Mouse (Mus musculus) heart, embryonic 12.5 days (tissue): ENCODE results near the gene Ppid. TPM values are rescaled to one million over a fixed set of nuclear protein-coding genes. Genes with fewer than 3 reads are reported as not detected.

Experiments used
- ATAC-seq: fragments of 200-750 bp; cut with Nextera tagmentation; 2 replicates; pipeline ENCODE4 v1.8.0; 2017; ENCODE audit warnings: moderate TSS enrichment, moderate library complexity; ENCODE audit not compliant: insufficient number of reproducible peaks, low FRiP score
- H3K27ac ChIP-seq: fragments of 300-500 bp; sonication (generic); 2 replicates; pipeline ENCODE4 v1.5.1; 2016; ENCODE audit warnings: mild to moderate bottlenecking, moderate library complexity; ENCODE audit not compliant: poor library complexity, severe bottlenecking
- H3K27me3 ChIP-seq: fragments of 300-500 bp; sonication (generic); replicated peaks from 2 replicates; pipeline ENCODE4 v1.6.1; 2016; ENCODE audit warnings: mild to moderate bottlenecking, moderate library complexity
- H3K36me3 ChIP-seq: fragments of 300-500 bp; sonication (generic); 2 replicates; pipeline ENCODE4 v1.6.1; 2016; ENCODE audit warnings: mild to moderate bottlenecking, moderate library complexity
- H3K4me1 ChIP-seq: fragments of 300-500 bp; sonication (generic); replicated peaks from 2 replicates; pipeline ENCODE4 v1.6.1; 2016; ENCODE audit warnings: mild to moderate bottlenecking
- H3K4me2 ChIP-seq: fragments of 300-500 bp; sonication (generic); 2 replicates; pipeline ENCODE4 v1.6.1; 2016; ENCODE audit warnings: mild to moderate bottlenecking, moderate library complexity
- H3K4me3 ChIP-seq: fragments of 300-500 bp; sonication (generic); 2 replicates; pipeline ENCODE4 v1.5.1; 2016; ENCODE audit warnings: mild to moderate bottlenecking
- H3K9ac ChIP-seq: fragments of 300-500 bp; sonication (generic); 2 replicates; pipeline ENCODE4 v1.6.1; 2016; ENCODE audit warnings: mild to moderate bottlenecking, moderate library complexity
- H3K9me3 ChIP-seq: fragments of 300-500 bp; sonication (generic); replicated peaks from 2 replicates; pipeline ENCODE4 v1.6.1; 2016; ENCODE audit warnings: mild to moderate bottlenecking, moderate library complexity
- WGBS: fragments of 180-500 bp; shearing (Covaris S2); methylation state at CpG from one replicate; pipeline ENCODE4 v1.1.7; 2016; 5-methylcytosine and 5-hydroxymethylcytosine counted together
- polyA plus RNA-seq: library from polyadenylated mRNA; unstranded; fragments of >200 nt; fragmentation: Nextera tagmentation; extraction: Ambion mirVana; gene quantifications from 2 replicates; pipeline ENCODE4 v1.2.1, GENCODE M21; 2016

Gene Ppid
- 121 and 122 TPM in 2 replicates for polyA plus RNA-seq

GRCm38 (mm10) chr3:79590863-79591792, at the start of gene Ppid:
TSS of gene Ppid (plus strand) at chr3:79591342.
- peaks cover 22% of the 10 kb centered on the region for H3K36me3 ChIP-seq
- peak within 1 kb of the TSS; percentile 91 for H3K27ac ChIP-seq
- H3K4me3 ChIP-seq = peak within 1 kb of the TSS; percentile 80
- peak within 1 kb of the TSS; percentile 90 for H3K9ac ChIP-seq
- ATAC-seq = peak; percentile 87
- H3K9me3 ChIP-seq = no peaks in the 10 kb centered on the region
- peak within 1 kb of the TSS; percentile 70 for H3K4me2 ChIP-seq
- H3K4me1 ChIP-seq = peaks cover 10% of the 10 kb centered on the region
- H3K27me3 ChIP-seq = no peaks in the 10 kb centered on the region
- 2% methylated on average over 63 of the region's 63 CpGs for WGBS

GRCm38 (mm10) chr3:79542585-79542984, 48.6 kb upstream of the Ppid start:
- peaks cover 23% of the 10 kb centered on the region for H3K4me1 ChIP-seq
- WGBS = 31% methylated on average over 6 of the region's 6 CpGs
- H3K4me2 ChIP-seq = 0 out of 2 replicates have a peak overlapping the region, but pooled peaks have one; percentile 12
- H3K36me3 ChIP-seq = no peaks in the 10 kb centered on the region
- ATAC-seq = peak; percentile 73
- H3K27ac ChIP-seq = peak overlapping the region; percentile 52; the same call in 1 of the 2 replicates
- H3K9me3 ChIP-seq = no peaks in the 10 kb centered on the region
- H3K27me3 ChIP-seq = no peaks in the 10 kb centered on the region
- no peak overlapping the region for H3K9ac ChIP-seq
- no peak overlapping the region for H3K4me3 ChIP-seq

- 59% methylated on average over 17 of the region's 17 CpGs for WGBS
- H3K27ac ChIP-seq = no peak overlapping the region
- no peaks in the 10 kb centered on the region for H3K9me3 ChIP-seq
- H3K27me3 ChIP-seq = no peaks in the 10 kb centered on the region
- H3K4me3 ChIP-seq = no peak overlapping the region
- no peak overlapping the region for H3K9ac ChIP-seq
- H3K4me2 ChIP-seq = no peak overlapping the region
- peaks cover 17% of the 10 kb centered on the region for H3K4me1 ChIP-seq
- no peaks in the 10 kb centered on the region for H3K36me3 ChIP-seq
- ATAC-seq = peak; percentile 57; the same call in 1 of the 2 replicates
Observed at GRCm38 (mm10) chr3:79548681-79549437, 42.3 kb upstream of the Ppid start.

- Histone ChIP-seq H3K4me1 (peaks cover 15% of the 10 kb centered on the region), H3K27me3 (no peaks in the 10 kb centered on the region), H3K27ac (no peak overlapping the region), H3K36me3 (no peaks in the 10 kb centered on the region; the same call in 1 of the 2 replicates), H3K4me3 (no peak overlapping the region), H3K4me2 (no peak overlapping the region), H3K9ac (no peak overlapping the region), H3K9me3 (no peaks in the 10 kb centered on the region)
- WGBS = 91% methylated on average over 8 of the region's 8 CpGs
- ATAC-seq = no peak
Observed at GRCm38 (mm10) chr3:79549751-79550393, 41.3 kb upstream of the Ppid start.

GRCm38 (mm10) chr3:79551826-79552552, 39.2 kb upstream of the Ppid start:
- H3K27ac ChIP-seq = no peak overlapping the region
- 85% methylated on average over 10 of the region's 10 CpGs for WGBS

GRCm38 (mm10) chr3:79553779-79554178, 37.4 kb upstream of the Ppid start:
- no peak overlapping the region for H3K4me3 ChIP-seq
- 91% methylated on average over 3 of the region's 3 CpGs for WGBS
- no peak overlapping the region for H3K27ac ChIP-seq
- no peaks in the 10 kb centered on the region; the same call in 1 of the 2 replicates for H3K36me3 ChIP-seq
- H3K9me3 ChIP-seq = no peaks in the 10 kb centered on the region
- H3K4me1 ChIP-seq = peaks cover 10% of the 10 kb centered on the region
- no peaks in the 10 kb centered on the region for H3K27me3 ChIP-seq
- no peak overlapping the region for H3K4me2 ChIP-seq
- no peak overlapping the region for H3K9ac ChIP-seq
- ATAC-seq = no peak

More at GRCm38 (mm10) chr3:79551826-79552552, 39.2 kb upstream of the Ppid start:
- no peak overlapping the region for H3K4me3 ChIP-seq
- no peak overlapping the region for H3K9ac ChIP-seq
- H3K4me1 ChIP-seq = peaks cover 15% of the 10 kb centered on the region
- no peak overlapping the region for H3K4me2 ChIP-seq
- no peaks in the 10 kb centered on the region; the same call in 1 of the 2 replicates for H3K36me3 ChIP-seq
- no peak for ATAC-seq
- H3K9me3 ChIP-seq = no peaks in the 10 kb centered on the region
- no peaks in the 10 kb centered on the region for H3K27me3 ChIP-seq

- no peaks in the 10 kb centered on the region for H3K9me3 ChIP-seq
- H3K4me2 ChIP-seq = no peak overlapping the region
- H3K27me3 ChIP-seq = no peaks in the 10 kb centered on the region
- WGBS = 74% methylated on average over 6 of the region's 6 CpGs
- H3K4me3 ChIP-seq = no peak overlapping the region
- H3K9ac ChIP-seq = no peak overlapping the region
- no peak for ATAC-seq
- no peak overlapping the region for H3K27ac ChIP-seq
- peaks cover 11% of the 10 kb centered on the region for H3K4me1 ChIP-seq
- H3K36me3 ChIP-seq = no peaks in the 10 kb centered on the region; the same call in 1 of the 2 replicates
Observed at GRCm38 (mm10) chr3:79555061-79555460, 36.1 kb upstream of the Ppid start.

GRCm38 (mm10) chr3:79559021-79559772, 31.9 kb upstream of the Ppid start:
- no peaks in the 10 kb centered on the region for H3K9me3 ChIP-seq
- no peaks in the 10 kb centered on the region for H3K36me3 ChIP-seq
- no peak overlapping the region for H3K4me2 ChIP-seq
- no peaks in the 10 kb centered on the region for H3K27me3 ChIP-seq
- H3K9ac ChIP-seq = no peak overlapping the region
- peaks cover 6% of the 10 kb centered on the region for H3K4me1 ChIP-seq
- no peak overlapping the region for H3K4me3 ChIP-seq
- WGBS = 68% methylated on average over 9 of the region's 9 CpGs
- H3K27ac ChIP-seq = 0 out of 2 replicates have a peak overlapping the region, but pooled peaks have one; percentile 18
- ATAC-seq = peak; percentile 71

GRCm38 (mm10) chr3:79559773-79560045, 31.4 kb upstream of the Ppid start:
- Histone ChIP-seq H3K27me3 (no peaks in the 10 kb centered on the region), H3K9ac (no peak overlapping the region), H3K4me3 (no peak overlapping the region), H3K4me1 (peaks cover 7% of the 10 kb centered on the region), H3K9me3 (no peaks in the 10 kb centered on the region), H3K4me2 (no peak overlapping the region), H3K36me3 (no peaks in the 10 kb centered on the region), H3K27ac (peak overlapping the region; percentile 18; the same call in 1 of the 2 replicates)
- WGBS = 81% methylated on average over 5 of the region's 5 CpGs
- no peak for ATAC-seq

GRCm38 (mm10) chr3:79560555-79560954, 30.6 kb upstream of the Ppid start:
- 93% methylated on average over 6 of the region's 6 CpGs for WGBS
- H3K27me3 ChIP-seq = no peaks in the 10 kb centered on the region
- no peak overlapping the region for H3K4me3 ChIP-seq
- no peak overlapping the region for H3K4me2 ChIP-seq
- H3K9me3 ChIP-seq = no peaks in the 10 kb centered on the region
- ATAC-seq = no peak
- no peak overlapping the region for H3K9ac ChIP-seq
- H3K27ac ChIP-seq = no peak overlapping the region
- peaks cover 15% of the 10 kb centered on the region for H3K4me1 ChIP-seq
- no peaks in the 10 kb centered on the region for H3K36me3 ChIP-seq
